Mouse (Mus musculus) kidney, postnatal 25 days (tissue): ENCODE measurements around the gene Wnt9a.
"Not testable (repeated sequence)": the region's sequence is repeated elsewhere in the genome, so short reads cannot be mapped to it uniquely, and the experiment has no call there.

Source experiments
- DNase-seq, 2 experiments: peaks; one replicate each; pipeline ENCODE4 v3.0.0; 2021; ENCODE audit warnings: mixed read lengths in 2 of 2

Wnt9a gene

DNA sequence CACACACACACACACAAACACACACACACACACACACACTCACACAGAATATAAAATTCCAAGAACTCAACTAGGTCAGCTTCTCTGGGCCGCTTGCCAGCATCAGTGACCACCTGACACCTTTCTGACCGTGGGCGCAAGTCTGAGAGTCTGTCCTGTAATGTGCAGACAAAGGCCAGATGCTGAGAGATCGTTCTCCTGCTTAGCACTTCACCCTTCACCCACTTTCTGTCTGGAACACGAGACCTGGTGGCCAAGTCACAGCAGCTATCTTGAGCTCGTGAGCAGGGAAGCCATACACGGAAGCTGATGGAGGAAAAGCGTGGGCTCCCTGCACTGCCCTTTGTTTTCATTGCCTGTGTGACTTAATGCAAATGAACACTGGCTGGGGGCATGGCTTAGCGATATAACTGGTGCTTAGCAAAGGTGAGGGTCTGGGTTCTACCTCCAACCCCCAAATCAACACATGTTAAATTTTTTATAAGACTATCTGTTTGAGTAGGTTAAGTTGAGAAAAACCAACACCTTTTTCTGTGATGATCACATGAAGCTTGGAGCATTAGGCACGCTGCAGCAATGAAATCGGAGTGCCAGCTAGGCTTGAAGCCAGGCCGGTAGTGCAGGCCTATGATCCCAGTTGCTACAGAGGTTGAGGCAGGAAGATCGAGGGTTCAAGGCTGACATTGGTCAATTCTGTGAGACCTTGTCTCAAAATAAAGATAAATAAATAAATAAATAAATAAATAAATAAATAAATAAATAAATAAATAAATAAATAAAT is 31.4 kb downstream of the Wnt9a start:
- peak; percentile 62 to 81 for DNase-seq

DNA sequence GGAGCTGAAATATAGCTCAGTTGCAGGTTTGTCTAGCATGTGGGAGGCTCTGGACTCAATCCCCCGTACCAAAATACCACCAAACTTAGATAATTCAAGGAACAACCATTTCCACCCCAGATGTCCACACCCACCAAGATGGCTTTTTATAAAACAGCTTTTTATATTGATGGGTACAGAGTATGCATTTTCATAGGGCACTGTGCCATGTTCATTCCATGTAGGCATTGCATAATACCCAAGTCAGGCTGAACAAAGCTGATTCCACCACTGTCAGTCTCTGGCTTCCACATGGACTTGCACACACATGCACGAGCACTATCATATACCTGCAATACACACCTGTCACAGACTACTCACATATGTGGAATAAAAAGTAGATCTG is 32.0 kb downstream of the Wnt9a start:
- DNase-seq = no peak

DNA sequence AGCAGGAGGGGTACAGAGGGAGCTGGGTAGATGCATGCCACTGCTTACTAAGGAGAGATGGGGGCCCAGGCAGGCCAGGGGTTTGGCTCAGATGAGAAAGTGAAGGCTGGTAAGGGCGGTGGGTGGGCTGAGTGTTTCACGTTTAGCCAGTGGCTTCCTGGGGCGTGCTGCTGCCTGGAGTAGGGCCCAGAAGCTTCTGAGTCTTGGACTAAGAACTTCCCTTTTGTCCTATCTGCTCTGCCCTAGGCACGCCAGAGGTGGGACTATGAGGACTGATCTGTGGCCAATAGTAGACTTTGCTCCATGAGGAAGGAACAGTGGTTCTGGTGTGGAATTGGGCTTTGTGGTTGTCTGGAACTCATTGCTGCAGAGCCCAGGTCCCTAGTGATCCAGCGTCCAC is 36.2 kb downstream of the Wnt9a start:
- DNase-seq = no peak

DNA sequence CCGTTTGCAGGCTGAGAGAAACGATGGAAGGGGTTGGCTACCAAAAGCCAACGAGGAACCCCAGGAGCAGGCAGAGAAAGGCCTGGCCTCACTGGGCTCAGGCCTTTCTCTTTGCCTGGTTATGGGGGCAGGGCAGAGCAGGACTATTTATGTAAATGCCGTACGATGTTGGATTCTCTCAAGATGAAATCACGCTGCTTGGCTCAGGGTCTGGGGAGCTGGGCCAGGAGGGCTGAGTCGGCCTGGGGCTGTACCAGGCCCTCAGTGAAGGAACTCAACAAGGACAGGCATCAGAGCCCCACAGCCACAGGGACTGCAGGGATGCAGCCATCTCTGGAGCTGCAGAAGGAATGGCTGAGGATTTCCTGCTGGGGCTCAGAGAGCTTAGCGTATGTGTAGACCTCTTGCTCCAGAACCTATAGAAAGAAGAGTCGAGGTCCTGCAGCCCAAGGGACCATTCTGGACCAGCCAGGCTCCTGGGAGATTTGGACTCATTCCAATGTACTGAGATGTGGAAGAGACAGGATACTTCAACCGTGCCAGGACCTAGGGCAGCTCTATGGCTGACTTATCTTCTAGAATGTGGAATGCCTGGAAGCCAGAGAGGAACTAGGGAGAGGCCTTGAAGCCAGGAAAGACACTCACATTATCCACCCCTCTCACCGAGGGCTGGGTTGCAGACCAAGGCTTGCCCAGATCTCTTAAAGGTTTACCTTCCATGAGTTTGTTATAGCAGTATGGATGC is 39.6 kb downstream of the Wnt9a start:
- DNase-seq = no peak

DNA sequence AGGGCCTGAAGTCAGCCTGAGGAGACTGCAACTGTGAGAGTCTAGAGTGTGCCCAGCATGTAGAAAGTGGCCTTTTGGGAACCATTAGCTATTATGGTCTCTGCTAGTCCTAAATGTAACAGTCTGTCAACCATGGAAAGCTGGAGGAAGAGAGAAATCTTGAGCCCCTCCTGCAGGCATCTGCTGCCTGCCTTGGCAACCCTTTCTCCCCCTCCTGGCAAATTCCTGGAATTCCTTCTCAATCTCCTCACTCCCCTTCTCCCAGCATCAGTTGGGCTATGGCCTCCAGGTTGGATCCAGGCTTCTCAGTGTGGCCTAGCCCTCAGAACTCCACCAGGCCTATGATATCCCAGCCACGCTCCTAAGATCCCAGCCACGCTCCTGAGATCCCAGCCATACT is 43.6 kb downstream of the Wnt9a start:
- DNase-seq = no peak

DNA sequence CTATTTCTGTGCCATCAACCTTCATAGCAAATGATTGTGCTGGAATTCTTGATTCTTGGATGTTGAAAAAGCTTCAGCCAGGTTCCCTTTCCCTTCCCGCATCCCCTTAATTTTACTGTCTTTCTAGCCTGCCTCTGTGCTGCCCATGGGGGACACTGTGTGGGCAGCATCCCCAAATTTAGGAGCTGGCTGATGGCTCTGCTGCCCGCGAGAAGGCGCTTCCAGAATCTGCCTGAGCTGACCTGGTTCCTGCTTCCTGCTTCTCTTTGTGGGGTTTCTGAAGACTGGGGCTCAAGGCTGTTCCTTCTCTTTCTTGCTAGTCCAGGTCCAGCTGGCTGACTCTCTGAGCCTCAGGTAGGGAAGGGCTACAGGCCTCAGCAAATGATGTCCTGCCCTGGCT is 48.1 kb downstream of the Wnt9a start:
- no peak for DNase-seq

DNA sequence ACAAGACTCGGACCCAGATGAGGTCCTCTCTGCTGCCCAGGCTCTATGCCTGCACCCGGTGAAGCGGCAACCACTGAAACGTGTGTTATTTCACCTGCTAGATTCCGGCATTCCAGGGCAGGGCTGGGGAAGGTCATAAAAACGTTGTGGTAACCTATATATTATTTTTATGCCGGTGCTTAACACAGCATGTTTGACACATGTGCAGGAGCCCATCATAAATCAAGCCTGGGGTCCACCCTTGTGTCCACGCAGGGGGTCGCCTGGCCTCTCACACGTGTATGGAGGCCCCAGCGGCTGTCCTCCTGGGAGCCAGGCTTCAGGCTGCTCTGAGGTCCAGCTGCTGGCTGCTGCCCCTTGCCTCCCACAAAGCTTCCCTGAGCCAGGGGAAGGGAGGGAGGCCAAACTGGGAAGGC is 50.2 kb downstream of the Wnt9a start:
- DNase-seq = no peak

DNA sequence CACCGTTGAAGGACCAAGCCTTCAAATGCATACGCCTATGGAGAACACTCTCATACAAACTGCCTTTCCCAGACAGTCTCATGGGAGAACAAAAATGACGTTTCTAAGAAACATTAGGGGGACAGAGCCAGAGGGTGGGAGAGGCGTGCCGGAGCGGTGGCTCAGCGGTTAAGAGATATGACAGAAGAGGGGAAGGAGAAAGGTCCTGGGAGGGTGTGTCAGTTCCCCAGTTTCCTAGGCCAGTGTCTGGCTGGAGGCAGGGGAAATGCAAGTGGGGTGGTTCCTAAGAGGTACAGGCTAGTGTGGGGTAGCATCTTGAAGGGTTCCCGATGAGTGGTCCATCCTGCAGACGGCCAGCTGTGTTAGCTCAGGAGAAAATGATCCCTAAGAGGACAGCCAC is 54.6 kb downstream of the Wnt9a start:
- DNase-seq = no peak

DNA sequence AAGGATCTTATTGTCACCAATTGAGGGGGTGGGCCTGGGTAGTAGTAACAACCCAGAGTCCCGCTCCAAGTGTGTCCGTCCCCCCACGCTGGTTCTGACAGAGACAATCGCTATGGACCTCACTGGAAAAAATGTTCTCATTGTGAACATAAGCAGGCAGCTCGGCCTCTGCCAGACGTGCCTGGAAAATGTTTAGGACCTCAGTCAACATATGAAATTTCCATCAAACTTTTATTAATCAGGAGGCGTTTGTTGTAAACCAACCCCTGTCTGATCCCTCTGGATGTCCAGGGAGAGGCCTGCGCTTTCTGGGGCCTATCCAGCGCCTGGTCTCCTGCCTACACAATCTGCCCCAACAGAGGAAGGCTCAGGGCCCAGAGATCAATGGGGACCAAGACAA is 57.3 kb downstream of the Wnt9a start:
- no peak for DNase-seq

DNA sequence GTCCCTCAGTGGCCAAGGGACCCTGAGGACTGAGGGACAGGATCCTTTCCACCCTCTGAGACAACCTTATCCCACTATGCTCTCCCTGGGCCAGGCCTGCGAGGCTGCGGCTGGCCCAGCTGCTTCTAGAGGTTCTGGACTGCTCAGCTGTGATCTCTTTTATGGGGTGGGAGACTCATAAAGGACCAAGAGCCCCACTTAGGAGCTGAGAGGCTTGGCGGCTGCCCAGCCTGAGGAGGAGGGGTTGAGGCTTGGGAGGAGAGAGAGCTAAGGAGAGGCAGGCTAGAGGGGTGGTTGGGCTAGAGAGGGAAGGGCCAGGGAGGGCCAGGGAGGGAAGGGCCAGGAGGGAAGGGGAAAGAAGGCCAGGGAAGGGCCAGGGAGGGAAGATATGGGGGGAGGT is 57.7 kb downstream of the Wnt9a start:
- no peak for DNase-seq

DNA sequence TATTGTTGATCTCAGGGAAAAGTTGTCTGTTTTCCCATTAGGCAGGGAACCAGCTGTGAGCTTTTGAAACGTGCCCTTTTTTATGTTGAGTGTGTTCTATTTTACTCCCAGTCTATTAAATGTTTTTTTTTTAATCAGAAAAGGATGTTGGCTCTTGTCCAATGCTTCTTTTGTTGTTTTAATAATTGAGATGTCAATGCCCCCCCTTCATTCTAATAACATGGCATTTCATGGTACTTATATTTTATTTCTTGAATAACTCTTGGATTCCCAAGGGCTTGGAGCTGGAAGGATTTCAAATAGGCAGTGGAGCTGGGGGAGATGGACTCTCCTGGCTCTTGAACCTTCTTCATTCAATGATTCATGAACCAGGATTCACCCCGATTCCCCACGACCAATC is 59.3 kb downstream of the Wnt9a start:
- DNase-seq = no peak

DNA sequence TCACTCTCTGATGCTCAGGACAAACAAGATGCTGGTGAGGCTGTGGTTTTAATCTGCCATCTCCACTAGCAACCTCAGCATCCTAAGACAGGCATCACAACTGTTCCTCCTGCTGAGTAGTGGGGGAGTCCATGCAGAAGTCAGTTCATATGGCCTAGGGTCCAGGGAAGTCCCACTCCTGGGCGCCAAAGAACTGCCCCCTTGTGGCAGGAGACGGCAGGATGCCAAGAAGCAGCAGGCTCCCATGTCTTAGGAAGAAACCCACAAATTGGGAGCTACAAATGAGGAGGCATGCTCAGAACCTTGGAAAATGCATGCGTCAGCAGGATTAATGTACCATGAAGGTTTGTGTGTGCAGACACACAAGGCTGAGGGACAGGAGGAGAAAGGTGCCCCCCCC is 59.9 kb downstream of the Wnt9a start:
- DNase-seq = peak in 1 of 2 experiments; percentile 40

DNA sequence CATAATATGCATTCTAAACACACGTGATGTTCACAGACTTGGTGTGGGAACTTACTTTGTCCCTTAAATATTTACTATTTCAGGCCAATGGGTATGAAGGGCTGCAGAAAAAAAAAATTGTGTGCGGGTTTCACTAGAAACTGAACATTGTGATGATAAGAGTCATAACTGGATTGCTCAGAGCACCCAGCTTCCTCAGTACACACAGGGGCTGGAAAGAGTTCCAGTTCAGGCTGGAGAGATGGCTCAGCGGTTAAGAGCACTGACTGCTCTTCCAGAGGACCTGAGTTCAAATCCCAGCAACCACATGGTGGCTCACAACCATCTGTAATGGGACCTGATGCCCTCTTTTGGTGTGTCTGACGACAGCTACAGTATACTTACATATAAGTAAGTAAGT is 61.2 kb downstream of the Wnt9a start:
- DNase-seq = not testable (repeated sequence)

DNA sequence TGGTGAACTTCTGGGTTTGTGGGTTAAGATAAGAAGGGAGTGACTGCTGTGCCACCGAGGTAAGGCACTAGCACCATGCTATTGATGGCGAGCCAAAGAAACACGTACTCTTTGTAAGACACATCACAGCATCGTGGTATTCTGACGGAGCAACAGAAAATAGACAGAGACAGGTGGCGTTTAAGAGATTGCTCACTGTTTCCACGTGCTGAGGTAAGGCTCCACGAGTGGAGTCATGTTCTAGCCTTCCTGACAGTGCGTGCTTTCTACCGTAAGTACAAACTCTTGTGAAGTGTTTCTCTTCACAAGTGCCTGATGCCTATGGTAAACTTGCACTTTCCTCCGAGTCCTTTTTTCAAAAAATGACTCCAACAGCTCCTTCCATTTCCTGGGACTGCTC is 63.1 kb downstream of the Wnt9a start:
- DNase-seq = no peak

DNA sequence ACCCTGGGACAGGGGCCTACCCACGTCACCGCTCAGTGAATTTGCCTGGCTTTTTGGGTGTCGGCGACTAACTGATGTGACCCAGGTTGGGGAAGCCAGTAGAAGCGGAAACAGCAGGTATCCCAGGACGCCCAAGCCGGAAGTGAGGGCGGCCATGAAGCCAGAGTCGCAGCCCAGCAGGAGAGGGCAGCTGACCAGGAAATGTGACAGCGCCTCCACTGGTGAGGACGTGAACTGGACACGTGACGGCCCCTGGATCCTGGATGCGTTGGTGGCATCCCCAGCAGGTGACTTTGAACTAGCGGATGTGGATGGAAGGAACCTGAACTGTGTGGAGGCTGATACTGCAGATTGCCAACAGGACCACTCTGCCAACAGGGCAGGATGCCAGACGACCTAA is 68.7 kb downstream of the Wnt9a start, which contains the start of gene Prss38:
Prss38 (minus strand) TSS at position 183 of the 400 bp plus-strand sequence.
- no peak for DNase-seq

DNA sequence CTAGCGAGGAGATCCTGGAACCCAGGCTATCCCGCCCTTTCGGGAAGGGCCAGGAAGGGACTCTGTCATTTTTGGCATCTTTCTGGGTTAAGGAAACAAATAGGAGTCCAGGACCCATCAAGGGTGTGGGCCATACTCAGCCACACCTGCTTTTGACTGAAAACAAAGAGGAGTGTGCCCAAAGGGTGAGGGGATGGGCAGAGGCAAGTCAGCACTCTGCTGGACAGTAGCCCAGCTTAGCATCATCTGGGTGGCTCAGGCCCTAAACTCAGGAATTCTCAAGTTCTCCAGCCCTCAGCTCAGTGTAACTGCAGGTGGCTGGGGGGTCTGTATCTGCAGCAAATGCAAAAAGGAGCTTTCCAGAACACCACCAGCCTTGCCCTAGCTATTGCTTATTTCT is 71.3 kb downstream of the Wnt9a start:
- no peak for DNase-seq

DNA sequence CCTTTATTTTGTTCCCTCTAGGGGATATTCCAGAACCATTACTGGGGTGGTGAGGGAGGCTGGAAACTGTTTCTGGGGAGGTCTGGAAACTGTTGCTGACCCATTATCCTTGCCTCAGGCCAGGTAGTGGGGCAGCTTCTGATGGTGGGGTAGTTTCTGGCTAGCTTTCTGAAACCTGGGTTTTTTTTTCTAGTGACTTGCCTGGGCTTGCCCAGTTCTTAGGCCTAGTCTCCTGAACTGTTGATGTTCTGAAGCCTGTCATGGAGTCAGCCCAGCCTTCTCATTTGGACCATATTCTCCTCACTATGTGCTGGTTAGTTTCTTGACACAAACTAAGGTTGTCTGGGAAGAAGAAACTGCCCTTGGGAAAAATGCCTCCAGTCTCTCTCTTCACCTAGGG is 72.8 kb downstream of the Wnt9a start:
- DNase-seq = no peak
